Mouse (Mus musculus) cerebellum, adult 2 months (tissue): Measurements from ENCODE around the gene Nsd1. TPM values are rescaled to one million over a fixed set of nuclear protein-coding genes. Genes with fewer than 3 reads are reported as not detected.
A peak's percentile ranks its signal among the peaks of the same experiment; 100 is the strongest.

Experiments
- DNase-seq, 2 experiments: peaks; one replicate each; pipeline ENCODE4 v3.0.0; 2021
- H3K27ac ChIP-seq: fragments of 200-500 bp; 2 replicates; pipeline ENCODE4 v1.5.1; 2012; ENCODE audit warnings: low read length, control low read depth, inconsistent platforms; ENCODE audit not compliant: insufficient read depth
- H3K27me3 ChIP-seq: fragments of 200-500 bp; 2 replicates; pipeline ENCODE4 v1.6.1; 2012; ENCODE audit warnings: inconsistent platforms, mild to moderate bottlenecking, low read length, moderate library complexity; ENCODE audit not compliant: control insufficient read depth, insufficient read depth
- H3K4me1 ChIP-seq: fragments of 200-500 bp; 2 replicates; pipeline ENCODE4 v1.6.1; 2011; ENCODE audit warnings: low read length; ENCODE audit not compliant: control insufficient read depth, insufficient read depth
- H3K4me3 ChIP-seq: fragments of 200-500 bp; replicated peaks from 2 replicates; pipeline ENCODE3; 2011; ENCODE audit warnings: mild to moderate bottlenecking, low read depth, low read length, control low read depth; ENCODE audit not compliant: insufficient read depth
- CTCF ChIP-seq: fragments of 200-500 bp; IDR thresholded peaks from 2 replicates; pipeline ENCODE4 v1.5.1; 2011; ENCODE audit warnings: low read depth, mild to moderate bottlenecking, control low read depth, low read length, moderate library complexity, borderline replicate concordance; ENCODE audit not compliant: insufficient read depth
- POLR2A ChIP-seq: fragments of 200-500 bp; IDR thresholded peaks from 2 replicates; pipeline ENCODE4 v1.6.1; 2011; ENCODE audit warnings: low read length, control low read depth, borderline replicate concordance; ENCODE audit not compliant: insufficient read depth
- WGBS: fragments of 180-500 bp; shearing (Covaris S2); methylation state at CpG from one replicate; pipeline ENCODE4 v1.1.7; 2018; 5-methylcytosine and 5-hydroxymethylcytosine counted together
- polyA plus RNA-seq: library from polyadenylated mRNA; depleted of rRNA; stranded (reverse); fragments of >200 nt; gene quantifications from 2 replicates; pipeline ENCODE4 v1.2.3, GENCODE M21; 2012

Gene Nsd1
- polyA plus RNA-seq, 1 experiment, result 47.5 TPM

GRCm38 (mm10) chr13:55212011-55212360 is 2.4 kb downstream of the Nsd1 start:
- 0% methylated on average over 8 of the region's 32 CpGs for WGBS
- H3K27ac ChIP-seq, result peak overlapping the region; percentile 97
- no peak for TF ChIP-seq POLR2A
- no peak for TF ChIP-seq CTCF
- peak in 1 of 2 experiments; percentile 70 for DNase-seq
- H3K27me3 ChIP-seq, result no peaks in the 10 kb centered on the region
- H3K4me1 ChIP-seq, result peaks cover 9% of the 10 kb centered on the region; the same call in 1 of the 2 replicates
- H3K4me3 ChIP-seq, result peak overlapping the region; percentile 87

DNA sequence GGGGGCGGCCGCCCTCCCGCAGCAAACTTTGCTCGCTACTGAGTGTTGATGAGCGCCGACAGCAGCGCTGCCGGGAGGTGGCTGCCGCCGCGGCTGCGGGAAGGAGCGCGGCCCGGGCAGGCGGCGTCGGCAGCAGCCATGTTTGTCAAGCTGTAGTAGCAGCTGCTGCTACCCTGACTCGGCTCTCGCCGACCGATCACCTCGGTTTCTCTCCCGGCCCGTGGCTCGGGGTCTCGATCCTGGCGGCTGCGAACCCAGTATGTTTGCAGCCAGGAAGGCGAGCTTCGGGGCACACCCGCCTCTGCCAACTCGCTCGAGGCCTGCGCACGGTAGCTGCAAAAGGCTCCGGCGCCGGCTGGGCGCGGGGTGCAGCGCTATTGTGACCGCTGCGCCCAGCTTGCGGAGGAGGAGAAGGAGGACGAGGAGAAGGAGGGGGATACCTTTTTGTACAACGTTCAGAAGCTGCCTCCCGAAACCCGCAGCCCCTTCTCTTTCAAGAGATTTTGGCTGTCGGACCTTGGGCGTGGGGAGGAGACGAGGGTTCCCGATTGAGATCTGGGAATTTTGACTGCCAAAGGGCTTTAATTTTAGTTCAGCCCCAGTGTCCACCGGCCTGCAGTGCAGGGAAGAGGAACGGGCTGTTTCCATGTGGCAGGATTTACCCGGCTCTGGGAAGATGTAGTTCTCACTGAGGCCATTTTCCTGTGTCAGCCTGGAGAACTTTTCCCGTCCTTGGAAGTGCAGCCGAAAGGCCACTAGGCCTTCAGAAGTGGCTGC is 3.0 kb downstream of the Nsd1 start:
- under 1% methylated on average over 57 of the region's 58 CpGs for WGBS
- peak; percentile 72 to 87 for DNase-seq
- 0 out of 2 replicates have a peak, but pooled peaks have one; percentile 11 for TF ChIP-seq POLR2A
- TF ChIP-seq CTCF, result no peak
- Histone ChIP-seq H3K4me3 (peak overlapping the region; percentile 87), H3K27me3 (no peaks in the 10 kb centered on the region), H3K27ac (peak overlapping the region; percentile 97), H3K4me1 (peaks cover 9% of the 10 kb centered on the region; the same call in 1 of the 2 replicates)

GRCm38 (mm10) chr13:55213138-55213806 is 3.7 kb downstream of the Nsd1 start:
- WGBS, result 49% methylated on average over 10 of the region's 10 CpGs
- Histone ChIP-seq H3K4me3 (peak overlapping the region; percentile 87), H3K4me1 (peaks cover 13% of the 10 kb centered on the region; the same call in 1 of the 2 replicates), H3K27me3 (no peaks in the 10 kb centered on the region), H3K27ac (peak overlapping the region; percentile 97)
- DNase-seq, result no peak
- TF ChIP-seq POLR2A (no peak), CTCF (no peak)

DNA sequence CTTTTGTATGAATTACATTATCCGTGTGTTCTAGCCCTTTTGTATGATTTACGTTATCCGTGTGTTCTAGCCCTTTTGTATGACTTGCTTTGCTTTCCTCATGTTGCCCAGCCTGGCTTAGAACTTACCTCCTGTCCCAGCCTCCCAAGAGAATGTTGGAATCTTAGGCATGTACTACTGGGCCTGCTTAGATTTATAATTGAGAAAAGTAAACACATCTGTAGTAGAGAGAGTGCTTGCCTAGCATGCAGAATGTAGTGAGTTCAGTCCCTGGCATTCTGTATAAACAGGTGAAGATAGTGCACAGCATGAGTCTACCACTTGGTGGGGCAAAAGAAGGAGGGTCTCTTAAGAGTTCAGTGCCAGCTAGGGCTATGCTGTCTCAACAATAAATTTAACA is 14.8 kb downstream of the Nsd1 start:
- no peak for TF ChIP-seq CTCF
- no peak for TF ChIP-seq POLR2A
- WGBS, result 82% methylated on average over 3 of the region's 3 CpGs
- H3K4me3 ChIP-seq, result no peak overlapping the region

GRCm38 (mm10) chr13:55230701-55231100 is 21.1 kb downstream of the Nsd1 start:
- H3K27me3 ChIP-seq, result no peaks in the 10 kb centered on the region
- no peak for DNase-seq
- TF ChIP-seq POLR2A (no peak), CTCF (no peak)
- no peak overlapping the region for H3K27ac ChIP-seq
- 0 out of 2 replicates have a peak, but pooled peaks cover 3% of the 10 kb centered on the region for H3K4me1 ChIP-seq
- H3K4me3 ChIP-seq, result no peak overlapping the region
- WGBS, result 46% methylated on average over 1 of the region's 1 CpGs

More for the DNA sequence above, 14.8 kb downstream of the Nsd1 start:
- DNase-seq, result no peak
- Histone ChIP-seq H3K27me3 (no peaks in the 10 kb centered on the region), H3K4me1 (peaks cover 6% of the 10 kb centered on the region; the same call in 1 of the 2 replicates), H3K27ac (no peak overlapping the region)

DNA sequence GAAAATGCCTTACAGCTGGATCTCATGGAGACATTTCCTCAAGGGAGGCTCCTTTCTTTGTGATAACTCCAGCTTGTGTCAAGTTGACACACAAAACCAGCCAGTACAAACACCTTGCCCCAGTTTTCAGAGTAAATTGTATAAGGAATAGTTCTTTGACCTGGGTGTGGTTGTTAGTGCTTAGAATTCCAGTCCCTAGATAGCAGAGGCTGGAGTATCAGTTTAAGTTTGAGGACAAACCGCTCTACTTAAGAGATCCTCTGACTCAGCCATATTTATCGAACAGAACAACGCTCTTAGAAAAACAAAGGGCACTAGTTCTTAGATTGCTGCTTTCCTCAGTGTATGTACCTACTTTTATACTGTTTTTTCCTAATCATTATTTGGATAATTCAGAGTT is 33.6 kb downstream of the Nsd1 start:
- TF ChIP-seq POLR2A, result no peak
- no peak for TF ChIP-seq CTCF
- H3K4me1 ChIP-seq, result no peaks in the 10 kb centered on the region
- WGBS, result 99% methylated on average over 3 of the region's 3 CpGs
- DNase-seq, result no peak
- no peak overlapping the region for H3K27ac ChIP-seq
- no peak overlapping the region for H3K4me3 ChIP-seq
- no peaks in the 10 kb centered on the region for H3K27me3 ChIP-seq

DNA sequence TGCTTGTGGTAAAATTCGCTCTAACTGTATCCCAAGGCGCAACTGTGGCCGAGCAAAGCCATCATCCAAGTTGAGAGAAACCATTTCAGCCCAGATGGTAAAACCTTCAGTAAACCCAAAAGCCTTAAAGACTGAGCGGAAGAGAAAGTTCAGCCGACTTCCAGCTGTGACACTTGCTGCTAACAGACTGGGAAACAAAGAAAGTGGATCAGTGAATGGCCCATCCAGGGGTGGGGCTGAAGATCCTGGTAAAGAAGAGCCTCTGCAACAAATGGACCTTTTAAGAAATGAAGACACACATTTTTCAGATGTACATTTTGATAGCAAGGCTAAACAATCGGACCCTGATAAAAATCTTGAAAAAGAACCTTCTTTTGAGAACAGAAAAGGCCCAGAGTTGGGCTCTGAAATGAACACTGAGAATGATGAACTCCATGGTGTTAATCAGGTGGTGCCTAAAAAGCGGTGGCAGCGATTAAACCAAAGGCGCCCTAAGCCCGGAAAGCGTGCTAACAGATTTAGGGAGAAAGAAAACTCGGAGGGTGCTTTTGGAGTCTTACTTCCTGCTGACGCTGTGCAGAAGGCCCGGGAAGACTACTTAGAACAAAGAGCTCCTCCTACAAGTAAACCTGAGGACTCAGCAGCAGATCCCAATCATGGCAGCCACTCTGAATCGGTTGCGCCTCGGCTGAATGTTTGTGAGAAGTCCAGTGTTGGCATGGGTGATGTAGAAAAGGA is 37.9 kb downstream of the Nsd1 start:
- 75% methylated on average over 17 of the region's 17 CpGs for WGBS
- TF ChIP-seq POLR2A (no peak), CTCF (no peak)
- Histone ChIP-seq H3K27ac (no peak overlapping the region), H3K4me3 (no peak overlapping the region), H3K27me3 (no peaks in the 10 kb centered on the region), H3K4me1 (0 out of 2 replicates have a peak, but pooled peaks cover 2% of the 10 kb centered on the region)
- no peak for DNase-seq
